Mouse (Mus musculus) adrenal gland, adult 10 weeks (tissue): ENCODE measurements around the gene Pvalb. TPM values are rescaled to one million over a fixed set of nuclear protein-coding genes. Genes with fewer than 3 reads are reported as not detected.

ENCODE experiments used
- polyA plus RNA-seq: library from polyadenylated mRNA; stranded (reverse); fragments of 350-450 nt; fragmentation: Illumina TruSeq; extraction: RNeasy Lipid Tissue Mini Kit (QIAGEN cat#74804); gene quantifications from one replicate; pipeline ENCODE4 v1.2.3, GENCODE M21; 2014; ENCODE audit warnings: low read depth, low replicate concordance

Gene Pvalb
- 19.1 TPM for polyA plus RNA-seq

GRCm38 (mm10) chr15:78206312-78206711 is at the start of gene Pvalb:
TSS of gene Pvalb (minus strand) at chr15:78206400.

GRCm38 (mm10) chr15:78244695-78245492 is 38.7 kb upstream of the Pvalb start, which contains the start of gene Ncf4:
TSS of gene Ncf4 (plus strand) at chr15:78244801.

GRCm38 (mm10) chr15:78173972-78174886 is 32.0 kb downstream of the Pvalb start, which contains the start of gene Ift27:
TSS of gene Ift27 (minus strand) at chr15:78174107.

Other genes with a start within 250 kb of the Pvalb start
- 3.0 TPM for gene Foxred2, start 249.7 kb downstream of the Pvalb start, polyA plus RNA-seq
- 31.0 TPM for gene Eif3d, start 235.6 kb downstream of the Pvalb start, polyA plus RNA-seq
- gene Cacng2, start 86.4 kb downstream of the Pvalb start, polyA plus RNA-seq, result 0.64 TPM
- 5.5 TPM for gene Ift27, start 32.3 kb downstream of the Pvalb start, polyA plus RNA-seq
- gene Ncf4, start 38.4 kb upstream of the Pvalb start, polyA plus RNA-seq, result not detected
- 0.12 TPM for gene Csf2rb2, start 99.3 kb upstream of the Pvalb start, polyA plus RNA-seq
- gene Csf2rb, start 119.4 kb upstream of the Pvalb start, polyA plus RNA-seq, result 1.1 TPM
- not detected for gene Tex33, start 189.5 kb upstream of the Pvalb start, polyA plus RNA-seq
- gene Tst, start 199.5 kb upstream of the Pvalb start, polyA plus RNA-seq, result 4.0 TPM
- gene Mpst, start 200.0 kb upstream of the Pvalb start, polyA plus RNA-seq, result 1.8 TPM
- 3.4 TPM for gene Kctd17, start 222.2 kb upstream of the Pvalb start, polyA plus RNA-seq